Mouse (Mus musculus): ENCODE measurements around the gene Slc38a10. TPM values are rescaled to one million over a fixed set of nuclear protein-coding genes. Genes with fewer than 3 reads are reported as not detected.
A peak's percentile ranks its signal among the peaks of the same experiment; 100 is the strongest.

Slc38a10 gene
- total RNA-seq, 2 experiments from 2014 or later, result 82.6 to 83.9 TPM

- no peak for DNase-seq (ENCODE audit: low spot score in 2 of 2)
Observed at GRCm38 (mm10) chr11:120142601-120143051, 8.5 kb downstream of the Slc38a10 start.

GRCm38 (mm10) chr11:120140255-120140654 is 10.9 kb downstream of the Slc38a10 start:
- no peak for DNase-seq (ENCODE audit: low spot score in 2 of 2)

- peak; percentile 35 to 40 for DNase-seq (ENCODE audit: low spot score in 2 of 2)
Observed at GRCm38 (mm10) chr11:120139309-120139731, 11.8 kb downstream of the Slc38a10 start.

- no peak for DNase-seq (ENCODE audit: low spot score in 2 of 2)
Observed at GRCm38 (mm10) chr11:120137625-120138004, 13.5 kb downstream of the Slc38a10 start.

- peak; percentile 70 to 81 for DNase-seq (ENCODE audit: low spot score in 2 of 2)
Observed at GRCm38 (mm10) chr11:120136796-120137624, 14.1 kb downstream of the Slc38a10 start.

GRCm38 (mm10) chr11:120136195-120136594 is 15.0 kb downstream of the Slc38a10 start:
- no peak for DNase-seq (ENCODE audit: low spot score in 2 of 2)

- no peak for DNase-seq (ENCODE audit: low spot score in 2 of 2)
Observed at GRCm38 (mm10) chr11:120134847-120135530, 16.2 kb downstream of the Slc38a10 start.

GRCm38 (mm10) chr11:120134148-120134547 is 17.0 kb downstream of the Slc38a10 start:
- no peak for DNase-seq (ENCODE audit: low spot score in 2 of 2)

- DNase-seq (ENCODE audit: low spot score in 2 of 2), result no peak
Observed at GRCm38 (mm10) chr11:120129281-120129680, 21.9 kb downstream of the Slc38a10 start.

GRCm38 (mm10) chr11:120126845-120127244 is 24.3 kb downstream of the Slc38a10 start:
- no peak for DNase-seq (ENCODE audit: low spot score in 2 of 2)

- no peak for DNase-seq (ENCODE audit: low spot score in 2 of 2)
Observed at GRCm38 (mm10) chr11:120122126-120122525, 29.0 kb downstream of the Slc38a10 start.

- peak; percentile 79 to 85 for DNase-seq (ENCODE audit: low spot score in 2 of 2)
Observed at GRCm38 (mm10) chr11:120120642-120121420, 30.3 kb downstream of the Slc38a10 start.

- no peak for DNase-seq (ENCODE audit: low spot score in 2 of 2)
Observed at GRCm38 (mm10) chr11:120119936-120120541, 31.1 kb downstream of the Slc38a10 start.

GRCm38 (mm10) chr11:120119108-120119507 is 32.0 kb downstream of the Slc38a10 start:
- no peak for DNase-seq (ENCODE audit: low spot score in 2 of 2)

- DNase-seq (ENCODE audit: low spot score in 2 of 2), result no peak
Observed at GRCm38 (mm10) chr11:120117626-120118025, 33.5 kb downstream of the Slc38a10 start.

- no peak for DNase-seq (ENCODE audit: low spot score in 2 of 2)
Observed at GRCm38 (mm10) chr11:120114488-120115215, 36.5 kb downstream of the Slc38a10 start.

- DNase-seq (ENCODE audit: low spot score in 2 of 2), result no peak
Observed at GRCm38 (mm10) chr11:120112136-120112535, 39.0 kb downstream of the Slc38a10 start.

GRCm38 (mm10) chr11:120111033-120111432 is 40.1 kb downstream of the Slc38a10 start:
- DNase-seq (ENCODE audit: low spot score in 2 of 2), result peak; percentile 52 to 62

- no peak for DNase-seq (ENCODE audit: low spot score in 2 of 2)
Observed at GRCm38 (mm10) chr11:120110554-120110953, 40.6 kb downstream of the Slc38a10 start.

GRCm38 (mm10) chr11:120109558-120110210 is 41.5 kb downstream of the Slc38a10 start:
- DNase-seq (ENCODE audit: low spot score in 2 of 2), result no peak
